Mouse (Mus musculus): ENCODE measurements around the gene Tmprss6.

- TF ChIP-seq CTCF (IDR thresholded peaks at IDR 0.05; ENCODE audit: borderline replicate concordance, insufficient read depth, low read length) (no peak), POLR2A (IDR thresholded peaks at IDR 0.05; ENCODE audit: low read depth, low read length) (no peak)
Observed at GRCm38 (mm10) chr15:78502437-78503132, 34.2 kb upstream of the Tmprss6 start.
